Mouse (Mus musculus) MEL (cell line): ENCODE results near the gene Gm42878. TPM values are rescaled to one million over a fixed set of nuclear protein-coding genes. Genes with fewer than 3 reads are reported as not detected.
"Not testable (repeated sequence)": the region's sequence is repeated elsewhere in the genome, so short reads cannot be mapped to it uniquely, and the experiment has no call there.

Experiments used
- DNase-seq: peaks from one replicate; pipeline ENCODE4 v3.0.0; 2011; ENCODE audit warnings: low read depth, low spot score
- H3K27ac ChIP-seq: 2 replicates; pipeline ENCODE4 v1.5.1; 2012; ENCODE audit warnings: low read depth, mild to moderate bottlenecking, control low read depth, low read length, moderate library complexity; ENCODE audit not compliant: control insufficient read depth
- H3K27me3 ChIP-seq, 2 experiments: fragments of 150-350 bp in 1 of 2; sonication (generic) in 1 of 2; 2 replicates each; pipeline ENCODE4 v1.6.1; 2012; ENCODE audit warnings: low read length in 2 of 2, mild to moderate bottlenecking in 2 of 2, improper control_type of control experiment in 1 of 2, moderate library complexity in 1 of 2; ENCODE audit not compliant: insufficient read depth in 2 of 2, control insufficient read depth in 1 of 2
- H3K36me3 ChIP-seq, 2 experiments: 2 replicates each; pipeline ENCODE4 v1.6.1; 2012 to 2014; ENCODE audit warnings: low read length in 2 of 2, improper control_type of control experiment in 1 of 2, inconsistent platforms in 1 of 2, mild to moderate bottlenecking in 1 of 2; ENCODE audit not compliant: insufficient read depth in 2 of 2, control insufficient read depth in 1 of 2
- H3K4me1 ChIP-seq, 2 experiments: fragments of 150-350 bp in 1 of 2; sonication (generic) in 1 of 2; 2 replicates each; pipeline ENCODE4 v1.6.1; 2012; ENCODE audit warnings: low read length in 2 of 2, improper control_type of control experiment in 1 of 2, mild to moderate bottlenecking in 1 of 2; ENCODE audit not compliant: insufficient read depth in 2 of 2, control insufficient read depth in 1 of 2
- H3K4me3 ChIP-seq, 2 experiments: fragments of 150-350 bp in 1 of 2; sonication (generic) in 1 of 2; 2 replicates each; pipeline ENCODE4 v1.5.1; 2012; ENCODE audit warnings: low read depth in 2 of 2, low read length in 2 of 2, mild to moderate bottlenecking in 2 of 2, moderate library complexity in 2 of 2, control low read depth in 1 of 2, improper control_type of control experiment in 1 of 2; ENCODE audit not compliant: control insufficient read depth in 1 of 2, insufficient read depth in 1 of 2
- H3K79me2 ChIP-seq: 2 replicates; pipeline ENCODE4 v1.6.1; 2012; ENCODE audit warnings: mild to moderate bottlenecking, low read length, moderate library complexity; ENCODE audit not compliant: control insufficient read depth, poor library complexity, insufficient read depth
- H3K9ac ChIP-seq: 2 replicates; pipeline ENCODE4 v1.6.1; 2012; ENCODE audit warnings: low read depth, mild to moderate bottlenecking, control low read depth, low read length, moderate library complexity; ENCODE audit not compliant: control insufficient read depth, poor library complexity, severe bottlenecking
- H3K9me3 ChIP-seq: fragments of 150-350 bp; sonication (generic); replicated peaks from 2 replicates; pipeline ENCODE4 v1.6.1; 2012; ENCODE audit warnings: mild to moderate bottlenecking, low read length, improper control_type of control experiment, moderate library complexity; ENCODE audit not compliant: insufficient read depth
- CHD1 ChIP-seq: IDR thresholded peaks from 2 replicates; pipeline ENCODE4 v1.6.1; 2012; ENCODE audit warnings: low read depth, mild to moderate bottlenecking, inconsistent platforms, low read length, improper control_type of control experiment
- CHD2 ChIP-seq: IDR thresholded peaks from 2 replicates; pipeline ENCODE4 v1.6.1; 2011; ENCODE audit warnings: low read length, improper control_type of control experiment
- ELF1 ChIP-seq: IDR thresholded peaks from 2 replicates; pipeline ENCODE4 v1.6.1; 2014; ENCODE audit warnings: low read depth, mild to moderate bottlenecking, inconsistent platforms, low read length, improper control_type of control experiment, moderate library complexity
- EP300 ChIP-seq, 2 experiments: IDR thresholded peaks; 2 replicates each; pipeline ENCODE4 v1.6.1; 2011; ENCODE audit warnings: improper control_type of control experiment in 2 of 2, low read length in 2 of 2, low read depth in 1 of 2, mild to moderate bottlenecking in 1 of 2
- GABPA ChIP-seq: IDR thresholded peaks from 2 replicates; pipeline ENCODE4 v1.6.1; 2012; ENCODE audit warnings: low read depth, mild to moderate bottlenecking, inconsistent platforms, low read length, improper control_type of control experiment, moderate library complexity
- GATA1 ChIP-seq: IDR thresholded peaks from 2 replicates; pipeline ENCODE4 v1.6.1; 2011; ENCODE audit warnings: low read depth, low read length, improper control_type of control experiment
- MAX ChIP-seq: IDR thresholded peaks from 2 replicates; pipeline ENCODE4 v1.6.1; 2011; ENCODE audit warnings: low read length, improper control_type of control experiment
- MAZ ChIP-seq: IDR thresholded peaks from 2 replicates; pipeline ENCODE4 v1.6.1; 2012; ENCODE audit warnings: low read depth, mild to moderate bottlenecking, inconsistent platforms, low read length, improper control_type of control experiment
- MEF2A ChIP-seq: IDR thresholded peaks from 2 replicates; pipeline ENCODE4 v1.6.1; 2014; ENCODE audit warnings: low read depth, mild to moderate bottlenecking, inconsistent platforms, low read length, improper control_type of control experiment; ENCODE audit not compliant: poor library complexity, insufficient replicate concordance, severe bottlenecking; ENCODE audit errors: extremely low read depth
- MXI1 ChIP-seq: IDR thresholded peaks from 2 replicates; pipeline ENCODE4 v1.6.1; 2011; ENCODE audit warnings: mild to moderate bottlenecking, low read depth, low read length, improper control_type of control experiment
- NELFE ChIP-seq: IDR thresholded peaks from 2 replicates; pipeline ENCODE4 v1.6.1; 2011; ENCODE audit warnings: low read depth, low read length, improper control_type of control experiment
- NRF1 ChIP-seq: IDR thresholded peaks from 2 replicates; pipeline ENCODE4 v1.6.1; 2014; ENCODE audit warnings: low read depth, mild to moderate bottlenecking, inconsistent platforms, low read length, improper control_type of control experiment, moderate library complexity; ENCODE audit not compliant: poor library complexity, insufficient read depth, severe bottlenecking
- POLR2A ChIP-seq, 2 experiments: IDR thresholded peaks; 2 replicates each; pipeline ENCODE4 v1.6.1; 2011 to 2012; ENCODE audit warnings: low read length in 2 of 2, mild to moderate bottlenecking in 2 of 2, control low read depth in 1 of 2, improper control_type of control experiment in 1 of 2, low read depth in 1 of 2, moderate library complexity in 1 of 2; ENCODE audit not compliant: control insufficient read depth in 1 of 2, insufficient read depth in 1 of 2, poor library complexity in 1 of 2
- POLR2AphosphoS5 ChIP-seq: IDR thresholded peaks from 2 replicates; pipeline ENCODE4 v1.6.1; 2012; ENCODE audit warnings: low read depth, borderline replicate concordance, mild to moderate bottlenecking, inconsistent platforms, low read length, moderate library complexity, mixed read lengths
- RCOR1 ChIP-seq: IDR thresholded peaks from 2 replicates; pipeline ENCODE4 v1.6.1; 2012; ENCODE audit warnings: low read depth, mild to moderate bottlenecking, inconsistent platforms, low read length, improper control_type of control experiment
- TBP ChIP-seq: IDR thresholded peaks from 2 replicates; pipeline ENCODE4 v1.8.0; 2011; ENCODE audit warnings: low read depth, low read length, improper control_type of control experiment
- UBTF ChIP-seq: IDR thresholded peaks from 2 replicates; pipeline ENCODE4 v1.6.1; 2012; ENCODE audit warnings: low read depth, mild to moderate bottlenecking, inconsistent platforms, low read length, improper control_type of control experiment, moderate library complexity, borderline replicate concordance; ENCODE audit not compliant: insufficient read depth
- USF2 ChIP-seq, 2 experiments: IDR thresholded peaks; 2 replicates each; pipeline ENCODE4 v1.6.1; 2011 to 2012; ENCODE audit warnings: improper control_type of control experiment in 2 of 2, low read length in 2 of 2, borderline replicate concordance in 1 of 2, inconsistent platforms in 1 of 2, low read depth in 1 of 2, mild to moderate bottlenecking in 1 of 2; ENCODE audit not compliant: insufficient read depth in 1 of 2
- ZKSCAN1 ChIP-seq: IDR thresholded peaks from 2 replicates; pipeline ENCODE4 v1.6.1; 2012; ENCODE audit warnings: low read depth, mild to moderate bottlenecking, inconsistent platforms, low read length, improper control_type of control experiment, moderate library complexity
- polyA plus RNA-seq, 2 experiments: library from polyadenylated mRNA; stranded (reverse) in 1 of 2; unstranded in 1 of 2; fragments of >175 nt in 1 of 2; fragments of >200 nt in 1 of 2; gene quantifications; 2 replicates each; pipeline versions ENCODE4 v1.2.1 to v1.2.4; 2012; ENCODE audit warnings: low replicate concordance in 2 of 2, low read depth in 1 of 2; ENCODE audit not compliant: insufficient read length in 2 of 2, insufficient read depth in 1 of 2, missing spikeins in 1 of 2
- total RNA-seq: library from RNA; depleted of rRNA; stranded (reverse); fragments of 300-350 nt; gene quantifications from 2 replicates; pipeline ENCODE4 v1.2.3, GENCODE M21; 2012

Gene Gm42878
- total and polyA plus RNA-seq, 3 experiments = not detected

- DNase-seq = no peak
- H3K36me3 ChIP-seq = peaks cover 0 to 14% of the 10 kb centered on the region in 2 experiments; a peak in 2 of 4 replicates
- H3K79me2 ChIP-seq = no peaks in the 10 kb centered on the region
- H3K4me1 ChIP-seq = no peaks in the 10 kb centered on the region
- H3K9me3 ChIP-seq = no peaks in the 10 kb centered on the region
- no peak overlapping the region for H3K9ac ChIP-seq
- no peak overlapping the region for H3K27ac ChIP-seq
- H3K27me3 ChIP-seq = no peaks in the 10 kb centered on the region
- TF ChIP-seq MAZ (no peak), EP300 (IDR thresholded peaks at IDR 0.05; ENCODE audit: low read depth in 1 of 2, low read length in 2 of 2) (no peak), POLR2A (IDR thresholded peaks at IDR 0.05; ENCODE audit: control insufficient read depth in 1 of 2, insufficient read depth in 1 of 2, low read depth in 1 of 2, low read length in 2 of 2, poor library complexity in 1 of 2) (no peak), ZKSCAN1 (no peak), GABPA (no peak), MEF2A (no peak), CHD2 (no peak), UBTF (no peak), CHD1 (no peak)
- TF ChIP-seq, all 39 proteins: peak for 0
- no peak overlapping the region for H3K4me3 ChIP-seq
Observed at GRCm38 (mm10) chr5:121525774-121526450, 19.4 kb downstream of the Gm42878 start.

- not testable (repeated sequence) for DNase-seq, H3K9me3 ChIP-seq, H3K36me3 ChIP-seq, H3K79me2 ChIP-seq, H3K4me3 ChIP-seq, H3K27ac ChIP-seq, H3K4me1 ChIP-seq, H3K27me3 ChIP-seq, H3K9ac ChIP-seq
Observed at GRCm38 (mm10) chr5:121519758-121520157, 25.5 kb downstream of the Gm42878 start.

GRCm38 (mm10) chr5:121518983-121519382 is 26.3 kb downstream of the Gm42878 start:
- no peak for DNase-seq
- peaks cover 0 to 4% of the 10 kb centered on the region in 2 experiments; a peak in 1 of 4 replicates for H3K36me3 ChIP-seq
- no peaks in the 10 kb centered on the region for H3K4me1 ChIP-seq
- TF ChIP-seq ELF1 (no peak), NELFE (no peak), POLR2AphosphoS5 (no peak), GATA1 (no peak), MAX (no peak), USF2 (IDR thresholded peaks at IDR 0.05; ENCODE audit: borderline replicate concordance in 1 of 2, insufficient read depth in 1 of 2, low read depth in 1 of 2, low read length in 2 of 2) (no peak), TBP (no peak), NRF1 (no peak), RCOR1 (no peak), CHD2 (no peak), MXI1 (no peak)
- TF ChIP-seq, all 39 proteins: peak for 0
- Histone ChIP-seq H3K9me3 (no peaks in the 10 kb centered on the region), H3K4me3 (no peak overlapping the region), H3K27ac (no peak overlapping the region), H3K9ac (no peak overlapping the region), H3K27me3 (no peaks in the 10 kb centered on the region), H3K79me2 (no peaks in the 10 kb centered on the region)
